Mouse (Mus musculus): ENCODE measurements at regions not wholly inside any gene's neighbourhood (a gene's known extent, or its start where the extent isn't known, plus 50 kb on each side); places are given as distances from the start of the nearest gene placed in this dataset.

DNA sequence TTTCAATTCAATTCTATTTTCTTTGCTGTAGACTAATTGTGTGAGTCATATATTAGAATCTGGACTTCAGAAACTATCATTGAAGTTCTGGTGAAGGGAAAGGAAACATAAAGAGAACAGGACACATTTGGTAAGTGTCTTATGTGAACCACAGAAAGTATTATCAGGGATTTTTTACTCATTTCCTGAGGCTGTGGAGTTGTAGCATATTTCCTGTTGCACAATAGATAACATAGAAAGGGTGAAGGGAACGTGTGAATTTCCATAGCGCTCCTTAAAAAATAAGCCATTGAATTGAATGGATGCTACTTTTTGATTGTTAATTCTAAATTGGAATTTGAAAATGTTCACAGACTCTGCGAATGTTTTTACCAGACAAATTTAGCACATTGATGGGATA, 215.2 kb upstream of the Zfp352 start:
- H3K4me1 ChIP-seq, result no peaks in the 10 kb centered on the region
- no peaks in the 10 kb centered on the region for H3K36me3 ChIP-seq
- no peak overlapping the region for H3K4me2 ChIP-seq
- H3K9ac ChIP-seq, result no peak overlapping the region
- H3K27ac ChIP-seq (replicated peaks), result no peak overlapping the region
- ATAC-seq (ENCODE audit: extremely low read depth, insufficient number of reproducible peaks, low FRiP score, low TSS enrichment), result no peak
- no peaks in the 10 kb centered on the region for H3K9me3 ChIP-seq
- WGBS, result 62% methylated on average over 3 of the region's 3 CpGs
- no peak overlapping the region for H3K4me3 ChIP-seq
- H3K27me3 ChIP-seq (replicated peaks), result no peaks in the 10 kb centered on the region

- H3K4me3 ChIP-seq, result no peak overlapping the region
- 69% methylated on average over 1 of the region's 1 CpGs for WGBS
- H3K27me3 ChIP-seq (replicated peaks), result no peaks in the 10 kb centered on the region
- no peak for ATAC-seq (ENCODE audit: extremely low read depth, insufficient number of reproducible peaks, low FRiP score, low TSS enrichment)
- no peaks in the 10 kb centered on the region for H3K4me1 ChIP-seq
- H3K36me3 ChIP-seq, result no peaks in the 10 kb centered on the region
- H3K9me3 ChIP-seq, result no peaks in the 10 kb centered on the region
- no peak overlapping the region for H3K27ac ChIP-seq (replicated peaks)
- H3K4me2 ChIP-seq, result no peak overlapping the region
- H3K9ac ChIP-seq, result no peak overlapping the region
Observed at GRCm38 (mm10) chr4:90003898-90004297, 214.7 kb upstream of the Zfp352 start.

DNA sequence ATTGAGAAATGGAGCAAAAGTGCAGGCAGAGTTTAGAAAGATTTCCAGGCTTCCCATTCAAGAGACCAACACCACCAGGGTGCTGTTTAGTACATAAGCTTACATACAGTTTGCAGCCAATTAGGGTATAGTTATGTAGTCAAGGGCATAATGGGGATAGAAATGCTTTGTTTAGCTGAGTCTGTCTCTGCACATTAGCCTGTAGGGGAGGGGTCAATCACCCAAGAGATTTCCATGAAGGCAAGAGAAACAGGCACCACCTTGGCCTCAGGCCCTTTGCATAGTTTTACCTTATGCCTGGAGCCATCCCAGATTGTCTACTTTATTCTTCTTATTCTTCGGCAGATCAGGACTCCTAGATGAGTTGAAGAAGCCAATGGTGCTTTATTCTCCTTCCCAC, 205.9 kb upstream of the Zfp352 start:
- no peak overlapping the region for H3K4me2 ChIP-seq
- 52% methylated on average over 1 of the region's 1 CpGs for WGBS
- no peak overlapping the region for H3K4me3 ChIP-seq
- no peak overlapping the region for H3K9ac ChIP-seq
- no peak overlapping the region for H3K27ac ChIP-seq (replicated peaks)
- H3K9me3 ChIP-seq, result no peaks in the 10 kb centered on the region
- no peaks in the 10 kb centered on the region for H3K27me3 ChIP-seq (replicated peaks)
- ATAC-seq (ENCODE audit: extremely low read depth, insufficient number of reproducible peaks, low FRiP score, low TSS enrichment), result no peak
- H3K36me3 ChIP-seq, result no peaks in the 10 kb centered on the region
- no peaks in the 10 kb centered on the region for H3K4me1 ChIP-seq

- Histone ChIP-seq H3K27me3 (replicated peaks) (no peaks in the 10 kb centered on the region), H3K4me1 (no peaks in the 10 kb centered on the region), H3K4me2 (no peak overlapping the region), H3K9ac (no peak overlapping the region), H3K9me3 (no peaks in the 10 kb centered on the region), H3K4me3 (no peak overlapping the region), H3K27ac (replicated peaks) (no peak overlapping the region), H3K36me3 (no peaks in the 10 kb centered on the region)
- no peak for ATAC-seq (ENCODE audit: extremely low read depth, insufficient number of reproducible peaks, low FRiP score, low TSS enrichment)
Observed at GRCm38 (mm10) chr4:90014203-90014602, 204.4 kb upstream of the Zfp352 start.

Measured in heart, embryonic 13.5 days (tissue).